Mouse (Mus musculus) forebrain, embryonic 14.5 days (tissue): ENCODE measurements at regions not wholly inside any gene's neighbourhood (a gene's known extent, or its start where the extent isn't known, plus 50 kb on each side); places are given as distances from the start of the nearest gene placed in this dataset.

Experiments used
- ATAC-seq: fragments of 200-750 bp; cut with Nextera tagmentation; 2 replicates; pipeline ENCODE4 v1.8.0; 2017; ENCODE audit warnings: mild to moderate bottlenecking, moderate library complexity
- DNase-seq: peaks from one replicate; pipeline ENCODE4 v3.0.0-alpha.2; 2015; ENCODE audit warnings: low spot score
- H3K27ac ChIP-seq: fragments of 300-500 bp; sonication (generic); 2 replicates; pipeline ENCODE4 v1.5.1; 2014; ENCODE audit warnings: low read depth, mild to moderate bottlenecking, control low read depth, low read length, moderate library complexity
- H3K27me3 ChIP-seq: fragments of 300-500 bp; sonication (generic); replicated peaks from 2 replicates; pipeline ENCODE4 v1.6.1; 2014; ENCODE audit warnings: low read length, control low read depth, mixed read lengths; ENCODE audit not compliant: control insufficient read depth, insufficient read depth
- H3K36me3 ChIP-seq: fragments of 300-500 bp; sonication (generic); 2 replicates; pipeline ENCODE4 v1.6.1; 2014; ENCODE audit warnings: low read length, control low read depth; ENCODE audit not compliant: control insufficient read depth, insufficient read depth
- H3K4me1 ChIP-seq: fragments of 300-500 bp; sonication (generic); 2 replicates; pipeline ENCODE4 v1.6.1; 2014; ENCODE audit warnings: antibody characterized with exemption, low read length, control low read depth; ENCODE audit not compliant: control insufficient read depth, insufficient read depth
- H3K4me2 ChIP-seq: fragments of 300-500 bp; sonication (generic); 2 replicates; pipeline ENCODE4 v1.6.1; 2014; ENCODE audit warnings: mild to moderate bottlenecking, control low read depth, low read length
- H3K4me3 ChIP-seq: fragments of 300-500 bp; sonication (generic); 2 replicates; pipeline ENCODE4 v1.5.1; 2014; ENCODE audit warnings: low read depth, low read length, control low read depth
- H3K9ac ChIP-seq: fragments of 300-500 bp; sonication (generic); 2 replicates; pipeline ENCODE4 v1.6.1; 2014; ENCODE audit warnings: mild to moderate bottlenecking, low read length, control low read depth, moderate library complexity
- H3K9me3 ChIP-seq: fragments of 300-500 bp; sonication (generic); replicated peaks from 2 replicates; pipeline ENCODE4 v1.6.1; 2016; ENCODE audit warnings: low read length, control low read depth, mixed read lengths; ENCODE audit not compliant: control insufficient read depth
- WGBS: fragments of 180-500 bp; shearing (Covaris S2); extraction: QIAGEN DNeasy Blood & Tissue Kit; methylation state at CpG from one replicate; pipeline ENCODE4 v1.1.7; 2014; 5-methylcytosine and 5-hydroxymethylcytosine counted together

GRCm38 (mm10) chr11:111747947-111748322 lies 682.0 kb downstream of the Kcnj2 start:
- 85% methylated on average over 2 of the region's 2 CpGs for WGBS
- ATAC-seq (no peak), DNase-seq (no peak)
- no peaks in the 10 kb centered on the region for H3K27me3 ChIP-seq
- H3K27ac ChIP-seq: no peak overlapping the region
- H3K4me2 ChIP-seq: no peak overlapping the region
- H3K4me3 ChIP-seq: no peak overlapping the region
- no peaks in the 10 kb centered on the region for H3K4me1 ChIP-seq
- H3K36me3 ChIP-seq: no peaks in the 10 kb centered on the region
- no peak overlapping the region for H3K9ac ChIP-seq
- H3K9me3 ChIP-seq: no peaks in the 10 kb centered on the region

GRCm38 (mm10) chr11:111748496-111748895 lies 682.5 kb downstream of the Kcnj2 start:
- ATAC-seq (no peak), DNase-seq (no peak)
- no peaks in the 10 kb centered on the region for H3K4me1 ChIP-seq
- H3K27ac ChIP-seq: no peak overlapping the region
- H3K36me3 ChIP-seq: no peaks in the 10 kb centered on the region
- H3K4me3 ChIP-seq: no peak overlapping the region
- no peaks in the 10 kb centered on the region for H3K9me3 ChIP-seq
- H3K4me2 ChIP-seq: no peak overlapping the region
- no peaks in the 10 kb centered on the region for H3K27me3 ChIP-seq
- no peak overlapping the region for H3K9ac ChIP-seq
- WGBS: 81% methylated on average over 1 of the region's 1 CpGs

GRCm38 (mm10) chr11:111754735-111755134 lies 688.8 kb downstream of the Kcnj2 start:
- Histone ChIP-seq H3K9ac (no peak overlapping the region), H3K4me1 (no peaks in the 10 kb centered on the region), H3K27me3 (no peaks in the 10 kb centered on the region), H3K4me3 (no peak overlapping the region), H3K27ac (no peak overlapping the region), H3K9me3 (no peaks in the 10 kb centered on the region), H3K36me3 (no peaks in the 10 kb centered on the region), H3K4me2 (no peak overlapping the region)
- DNase-seq (no peak), ATAC-seq (no peak)
- WGBS: 88% methylated on average over 2 of the region's 2 CpGs

GRCm38 (mm10) chr11:111763081-111763480 lies 697.1 kb downstream of the Kcnj2 start:
- no peaks in the 10 kb centered on the region for H3K27me3 ChIP-seq
- 92% methylated on average over 3 of the region's 3 CpGs for WGBS
- H3K9ac ChIP-seq: no peak overlapping the region
- no peak for ATAC-seq
- H3K27ac ChIP-seq: no peak overlapping the region
- no peaks in the 10 kb centered on the region for H3K9me3 ChIP-seq
- no peak overlapping the region for H3K4me2 ChIP-seq
- H3K4me1 ChIP-seq: no peaks in the 10 kb centered on the region; the same call in 1 of the 2 replicates
- no peaks in the 10 kb centered on the region for H3K36me3 ChIP-seq
- no peak for DNase-seq
- no peak overlapping the region for H3K4me3 ChIP-seq

- Histone ChIP-seq H3K4me2 (no peak overlapping the region), H3K9ac (no peak overlapping the region), H3K4me3 (no peak overlapping the region), H3K9me3 (no peaks in the 10 kb centered on the region), H3K4me1 (no peaks in the 10 kb centered on the region; the same call in 1 of the 2 replicates), H3K36me3 (no peaks in the 10 kb centered on the region), H3K27ac (no peak overlapping the region), H3K27me3 (no peaks in the 10 kb centered on the region)
- 8% methylated on average over 6 of the region's 6 CpGs for WGBS
- peak; percentile 85 for ATAC-seq
- peak; percentile 73 for DNase-seq
Observed at GRCm38 (mm10) chr11:111766371-111767011, 700.5 kb downstream of the Kcnj2 start.

- ATAC-seq: no peak; the same call in 1 of the 2 replicates
- Histone ChIP-seq H3K27me3 (no peaks in the 10 kb centered on the region), H3K4me3 (no peak overlapping the region), H3K4me1 (no peaks in the 10 kb centered on the region; the same call in 1 of the 2 replicates), H3K36me3 (no peaks in the 10 kb centered on the region), H3K9ac (no peak overlapping the region), H3K9me3 (no peaks in the 10 kb centered on the region), H3K4me2 (no peak overlapping the region), H3K27ac (no peak overlapping the region)
- 59% methylated on average over 1 of the region's 1 CpGs for WGBS
- DNase-seq: no peak
Observed at GRCm38 (mm10) chr11:111767012-111767392, 701.0 kb downstream of the Kcnj2 start.

- H3K4me2 ChIP-seq: no peak overlapping the region
- no peak overlapping the region for H3K9ac ChIP-seq
- H3K4me1 ChIP-seq: no peaks in the 10 kb centered on the region
- WGBS: 86% methylated on average over 2 of the region's 2 CpGs
- H3K36me3 ChIP-seq: no peaks in the 10 kb centered on the region
- no peak for ATAC-seq
- H3K4me3 ChIP-seq: no peak overlapping the region
- H3K9me3 ChIP-seq: no peaks in the 10 kb centered on the region
- no peak overlapping the region for H3K27ac ChIP-seq
- H3K27me3 ChIP-seq: no peaks in the 10 kb centered on the region
- no peak for DNase-seq
Observed at GRCm38 (mm10) chr11:111774108-111774679, 708.2 kb downstream of the Kcnj2 start.

GRCm38 (mm10) chr11:111781321-111781720 lies 715.4 kb downstream of the Kcnj2 start:
- Histone ChIP-seq H3K4me3 (no peak overlapping the region), H3K27ac (no peak overlapping the region), H3K27me3 (no peaks in the 10 kb centered on the region), H3K36me3 (no peaks in the 10 kb centered on the region), H3K4me1 (no peaks in the 10 kb centered on the region), H3K4me2 (no peak overlapping the region), H3K9me3 (no peaks in the 10 kb centered on the region), H3K9ac (no peak overlapping the region)
- DNase-seq (peak; percentile 20), ATAC-seq (no peak)
- 70% methylated on average over 7 of the region's 7 CpGs for WGBS

- Histone ChIP-seq H3K9me3 (no peaks in the 10 kb centered on the region), H3K4me1 (no peaks in the 10 kb centered on the region), H3K27me3 (no peaks in the 10 kb centered on the region), H3K4me2 (no peak overlapping the region), H3K36me3 (no peaks in the 10 kb centered on the region), H3K27ac (no peak overlapping the region), H3K9ac (no peak overlapping the region), H3K4me3 (no peak overlapping the region)
- 91% methylated on average over 6 of the region's 6 CpGs for WGBS
- DNase-seq (no peak), ATAC-seq (no peak)
Observed at GRCm38 (mm10) chr11:111791267-111791926, 725.4 kb downstream of the Kcnj2 start.
